Mouse (Mus musculus): ENCODE data around the gene Hspb6. TPM values are rescaled to one million over a fixed set of nuclear protein-coding genes. Genes with fewer than 3 reads are reported as not detected.

Hspb6 gene
- polyA plus RNA-seq, 1 experiment from 2014 or later, result 5.4 TPM

GRCm38 (mm10) chr7:30525954-30526353 lies 26.0 kb upstream of the Hspb6 start:
- no peaks in the 10 kb centered on the region for H3K27me3 ChIP-seq (replicated peaks; ENCODE audit: control insufficient read depth, insufficient read depth, low read length)
- no peak overlapping the region; the same call in 1 of the 2 replicates for H3K4me2 ChIP-seq
- H3K4me1 ChIP-seq (replicated peaks; ENCODE audit: control insufficient read depth, insufficient read depth, low read length), result peaks cover 3% of the 10 kb centered on the region; the same call in 1 of the 2 replicates
- ATAC-seq (replicated peaks; ENCODE audit: low FRiP score), result no peak
- 50% methylated on average over 10 of the region's 10 CpGs for WGBS
- H3K27ac ChIP-seq (ENCODE audit: low read depth, low read length), result no peak overlapping the region
- no peaks in the 10 kb centered on the region for H3K9me3 ChIP-seq (ENCODE audit: control insufficient read depth, low read length)
- DNase-seq (ENCODE audit: low spot score), result no peak
- peaks cover 17% of the 10 kb centered on the region for H3K36me3 ChIP-seq (ENCODE audit: control insufficient read depth, insufficient read depth, low read length)
- no peak overlapping the region for H3K9ac ChIP-seq (ENCODE audit: low read depth, low read length)
- H3K4me3 ChIP-seq (ENCODE audit: low read depth, low read length), result no peak overlapping the region

GRCm38 (mm10) chr7:30526399-30526798 lies 25.6 kb upstream of the Hspb6 start:
- no peak for DNase-seq (ENCODE audit: low spot score)

GRCm38 (mm10) chr7:30526981-30527380 lies 25.0 kb upstream of the Hspb6 start:
- Histone ChIP-seq H3K4me1 (replicated peaks; ENCODE audit: control insufficient read depth, insufficient read depth, low read length) (peaks cover 3% of the 10 kb centered on the region; the same call in 1 of the 2 replicates), H3K27me3 (replicated peaks; ENCODE audit: control insufficient read depth, insufficient read depth, low read length) (no peaks in the 10 kb centered on the region), H3K27ac (ENCODE audit: low read depth, low read length) (no peak overlapping the region), H3K9ac (ENCODE audit: low read depth, low read length) (no peak overlapping the region), H3K4me3 (ENCODE audit: low read depth, low read length) (no peak overlapping the region), H3K9me3 (ENCODE audit: control insufficient read depth, low read length) (no peaks in the 10 kb centered on the region), H3K36me3 (ENCODE audit: control insufficient read depth, insufficient read depth, low read length) (peaks cover 17% of the 10 kb centered on the region), H3K4me2 (no peak overlapping the region)
- WGBS, result 75% methylated on average over 14 of the region's 14 CpGs
- no peak for DNase-seq (ENCODE audit: low spot score)
- no peak for ATAC-seq (replicated peaks; ENCODE audit: low FRiP score)

More at GRCm38 (mm10) chr7:30526399-30526798, 25.6 kb upstream of the Hspb6 start:
- H3K4me3 ChIP-seq (ENCODE audit: low read depth, low read length), result no peak overlapping the region
- H3K27ac ChIP-seq (ENCODE audit: low read depth, low read length), result no peak overlapping the region
- WGBS, result 42% methylated on average over 17 of the region's 17 CpGs
- no peak overlapping the region; the same call in 1 of the 2 replicates for H3K4me2 ChIP-seq
- H3K9me3 ChIP-seq (ENCODE audit: control insufficient read depth, low read length), result no peaks in the 10 kb centered on the region
- no peak overlapping the region for H3K9ac ChIP-seq (ENCODE audit: low read depth, low read length)
- H3K4me1 ChIP-seq (replicated peaks; ENCODE audit: control insufficient read depth, insufficient read depth, low read length), result peaks cover 3% of the 10 kb centered on the region; the same call in 1 of the 2 replicates
- H3K27me3 ChIP-seq (replicated peaks; ENCODE audit: control insufficient read depth, insufficient read depth, low read length), result no peaks in the 10 kb centered on the region
- no peak for ATAC-seq (replicated peaks; ENCODE audit: low FRiP score)
- H3K36me3 ChIP-seq (ENCODE audit: control insufficient read depth, insufficient read depth, low read length), result peaks cover 17% of the 10 kb centered on the region

- ATAC-seq (replicated peaks; ENCODE audit: low FRiP score) (no peak), DNase-seq (ENCODE audit: low spot score) (no peak)
- Histone ChIP-seq H3K36me3 (ENCODE audit: control insufficient read depth, insufficient read depth, low read length) (peaks cover 14% of the 10 kb centered on the region), H3K27me3 (replicated peaks; ENCODE audit: control insufficient read depth, insufficient read depth, low read length) (no peaks in the 10 kb centered on the region), H3K27ac (ENCODE audit: low read depth, low read length) (no peak overlapping the region), H3K4me3 (ENCODE audit: low read depth, low read length) (no peak overlapping the region), H3K9me3 (ENCODE audit: control insufficient read depth, low read length) (no peaks in the 10 kb centered on the region), H3K4me1 (replicated peaks; ENCODE audit: control insufficient read depth, insufficient read depth, low read length) (peaks cover 14% of the 10 kb centered on the region), H3K4me2 (no peak overlapping the region), H3K9ac (ENCODE audit: low read depth, low read length) (0 out of 2 replicates have a peak overlapping the region, but pooled peaks have one; percentile 9)
- WGBS, result 76% methylated on average over 9 of the region's 9 CpGs
Measured at GRCm38 (mm10) chr7:30531291-30531815, 20.6 kb upstream of the Hspb6 start.

- Histone ChIP-seq H3K27ac (ENCODE audit: low read depth, low read length) (no peak overlapping the region), H3K9me3 (ENCODE audit: control insufficient read depth, low read length) (no peaks in the 10 kb centered on the region), H3K27me3 (replicated peaks; ENCODE audit: control insufficient read depth, insufficient read depth, low read length) (no peaks in the 10 kb centered on the region), H3K36me3 (ENCODE audit: control insufficient read depth, insufficient read depth, low read length) (peaks cover 14% of the 10 kb centered on the region), H3K9ac (ENCODE audit: low read depth, low read length) (no peak overlapping the region), H3K4me1 (replicated peaks; ENCODE audit: control insufficient read depth, insufficient read depth, low read length) (peaks cover 12% of the 10 kb centered on the region), H3K4me3 (ENCODE audit: low read depth, low read length) (no peak overlapping the region; the same call in 1 of the 2 replicates), H3K4me2 (no peak overlapping the region)
- DNase-seq (ENCODE audit: low spot score) (no peak), ATAC-seq (replicated peaks; ENCODE audit: low FRiP score) (no peak)
- 55% methylated on average over 8 of the region's 8 CpGs for WGBS
Measured at GRCm38 (mm10) chr7:30532931-30533330, 19.0 kb upstream of the Hspb6 start.

GRCm38 (mm10) chr7:30533941-30534632 lies 17.9 kb upstream of the Hspb6 start:
- Histone ChIP-seq H3K36me3 (ENCODE audit: control insufficient read depth, insufficient read depth, low read length) (peaks cover 12% of the 10 kb centered on the region), H3K4me3 (ENCODE audit: low read depth, low read length) (peak overlapping the region; percentile 79), H3K9ac (ENCODE audit: low read depth, low read length) (peak overlapping the region; percentile 83), H3K9me3 (ENCODE audit: control insufficient read depth, low read length) (no peaks in the 10 kb centered on the region), H3K27ac (ENCODE audit: low read depth, low read length) (peak overlapping the region; percentile 62; the same call in 1 of the 2 replicates), H3K27me3 (replicated peaks; ENCODE audit: control insufficient read depth, insufficient read depth, low read length) (no peaks in the 10 kb centered on the region), H3K4me2 (peak overlapping the region; percentile 97), H3K4me1 (replicated peaks; ENCODE audit: control insufficient read depth, insufficient read depth, low read length) (peaks cover 12% of the 10 kb centered on the region)
- ATAC-seq (replicated peaks; ENCODE audit: low FRiP score) (no peak; the same call in 1 of the 2 replicates), DNase-seq (ENCODE audit: low spot score) (no peak)
- WGBS, result 14% methylated on average over 26 of the region's 26 CpGs

- Histone ChIP-seq H3K27ac (ENCODE audit: low read depth, low read length) (peak within 1 kb of the TSS; percentile 62), H3K9me3 (ENCODE audit: control insufficient read depth, low read length) (no peaks in the 10 kb centered on the region), H3K4me1 (replicated peaks; ENCODE audit: control insufficient read depth, insufficient read depth, low read length) (peaks cover 12% of the 10 kb centered on the region), H3K4me3 (ENCODE audit: low read depth, low read length) (peak within 1 kb of the TSS; percentile 79), H3K9ac (ENCODE audit: low read depth, low read length) (peak within 1 kb of the TSS; percentile 83), H3K36me3 (ENCODE audit: control insufficient read depth, insufficient read depth, low read length) (peaks cover 5% of the 10 kb centered on the region), H3K4me2 (peak within 1 kb of the TSS; percentile 97), H3K27me3 (replicated peaks; ENCODE audit: control insufficient read depth, insufficient read depth, low read length) (no peaks in the 10 kb centered on the region)
- under 1% methylated on average over 79 of the region's 84 CpGs for WGBS
- ATAC-seq (replicated peaks; ENCODE audit: low FRiP score), result peak; percentile 94
- peak; percentile 96 for DNase-seq (ENCODE audit: low spot score)
Measured at GRCm38 (mm10) chr7:30534633-30535577, 17.1 kb upstream of the Hspb6 start, which contains the start of gene Arhgap33. Gene Arhgap33, minus strand, starts transcription at chr7:30535060.

- Histone ChIP-seq H3K4me3 (ENCODE audit: low read depth, low read length) (no peak overlapping the region), H3K27ac (ENCODE audit: low read depth, low read length) (no peak overlapping the region), H3K9ac (ENCODE audit: low read depth, low read length) (no peak overlapping the region), H3K27me3 (replicated peaks; ENCODE audit: control insufficient read depth, insufficient read depth, low read length) (no peaks in the 10 kb centered on the region), H3K9me3 (ENCODE audit: control insufficient read depth, low read length) (no peaks in the 10 kb centered on the region), H3K4me2 (no peak overlapping the region), H3K4me1 (replicated peaks; ENCODE audit: control insufficient read depth, insufficient read depth, low read length) (peaks cover 3% of the 10 kb centered on the region; the same call in 1 of the 2 replicates), H3K36me3 (ENCODE audit: control insufficient read depth, insufficient read depth, low read length) (peaks cover 10% of the 10 kb centered on the region)
- ATAC-seq (replicated peaks; ENCODE audit: low FRiP score), result no peak
- DNase-seq (ENCODE audit: low spot score), result no peak
- 93% methylated on average over 7 of the region's 7 CpGs for WGBS
Measured at GRCm38 (mm10) chr7:30540572-30540971, 11.4 kb upstream of the Hspb6 start.

Data from liver, embryonic 11.5 days (tissue).